Mouse (Mus musculus) ES-Bruce4 (cell line): ENCODE results near the gene Rnf213.

ENCODE experiments used
- CTCF ChIP-seq: IDR thresholded peaks from one replicate; pipeline ENCODE4 v1.8.1; 2011; ENCODE audit warnings: low read depth, low read length
- EP300 ChIP-seq: IDR thresholded peaks from 2 replicates; pipeline ENCODE4 v1.6.1; 2011; ENCODE audit warnings: low read depth, low read length; ENCODE audit not compliant: insufficient read depth
- POLR2A ChIP-seq: IDR thresholded peaks from one replicate; pipeline ENCODE4 v1.8.1; 2011; ENCODE audit warnings: low read length; ENCODE audit not compliant: insufficient read depth

GRCm38 (mm10) chr11:119524545-119524949, 131.6 kb downstream of the Rnf213 start:
- TF ChIP-seq CTCF (no peak), POLR2A (peak; percentile 61), EP300 (no peak)
